Mouse (Mus musculus): ENCODE measurements around the gene Gm20388. TPM values are rescaled to one million over a fixed set of nuclear protein-coding genes. Genes with fewer than 3 reads are reported as not detected.
A peak's percentile ranks its signal among the peaks of the same experiment; 100 is the strongest.

Gene Gm20388
- polyA plus RNA-seq, 1 experiment from 2014 or later, result 5.5 TPM

DNA sequence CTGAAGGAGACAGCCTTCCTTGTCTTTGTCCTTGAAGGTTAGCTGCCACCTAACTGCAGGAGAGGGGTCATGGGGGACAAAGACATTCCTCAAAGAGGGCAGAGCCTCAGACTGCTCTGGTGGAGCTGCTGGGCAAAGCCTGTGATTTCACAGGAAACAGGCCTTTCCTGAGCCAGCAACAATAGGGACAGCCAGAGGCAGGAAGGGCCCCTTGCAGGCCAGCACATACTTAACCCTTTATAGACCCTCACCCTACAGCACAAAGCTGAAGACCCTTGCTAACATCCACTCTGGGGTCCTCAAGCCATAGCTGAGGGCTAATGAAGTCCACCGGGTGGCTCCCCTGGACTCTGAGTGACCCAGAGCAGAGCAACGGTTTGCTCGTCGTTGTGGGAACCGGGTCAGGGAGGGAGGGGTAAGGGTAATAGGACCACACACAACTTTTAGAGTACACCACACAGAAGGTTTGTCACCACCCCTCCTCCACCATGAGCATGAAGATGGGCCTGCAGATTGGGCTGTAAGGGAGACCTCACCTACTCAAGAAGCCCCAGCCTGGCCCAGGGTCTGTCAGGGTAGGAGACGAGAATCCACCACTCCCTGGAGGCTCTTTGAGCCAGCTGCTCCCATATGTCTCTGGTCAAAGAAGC lies 2607.0 kb downstream of the Gm20388 start:
- Histone ChIP-seq H3K27me3 (ENCODE audit: poor library complexity, severe bottlenecking) (no peaks in the 10 kb centered on the region), H3K36me3 (replicated peaks) (no peaks in the 10 kb centered on the region), H3K4me1 (peaks cover 45% of the 10 kb centered on the region), H3K9me3 (no peaks in the 10 kb centered on the region), H3K4me3 (no peak overlapping the region), H3K27ac (peak overlapping the region; percentile 84)
- peak; percentile 49 for DNase-seq (ENCODE audit: extremely low spot score, low spot score)
- WGBS, result 36% methylated on average over 6 of the region's 6 CpGs

GRCm38 (mm10) chr8:122520611-122521010 lies 2610.0 kb downstream of the Gm20388 start:
- Histone ChIP-seq H3K36me3 (replicated peaks) (no peaks in the 10 kb centered on the region), H3K27me3 (ENCODE audit: poor library complexity, severe bottlenecking) (peaks cover 5% of the 10 kb centered on the region; the same call in 1 of the 2 replicates), H3K4me1 (peaks cover 75% of the 10 kb centered on the region), H3K27ac (peak overlapping the region; percentile 65), H3K9me3 (no peaks in the 10 kb centered on the region), H3K4me3 (no peak overlapping the region)
- 80% methylated on average over 11 of the region's 11 CpGs for WGBS
- DNase-seq (ENCODE audit: extremely low spot score, low spot score), result no peak

GRCm38 (mm10) chr8:122522796-122523651 lies 2612.4 kb downstream of the Gm20388 start:
- WGBS, result 63% methylated on average over 14 of the region's 14 CpGs
- peaks cover 5% of the 10 kb centered on the region; the same call in 1 of the 2 replicates for H3K27me3 ChIP-seq (ENCODE audit: poor library complexity, severe bottlenecking)
- DNase-seq (ENCODE audit: extremely low spot score, low spot score), result no peak
- peak overlapping the region; percentile 13; the same call in 1 of the 2 replicates for H3K4me3 ChIP-seq
- H3K27ac ChIP-seq, result peak overlapping the region; percentile 66
- H3K36me3 ChIP-seq (replicated peaks), result no peaks in the 10 kb centered on the region
- peaks cover 75% of the 10 kb centered on the region for H3K4me1 ChIP-seq
- 0 out of 2 replicates have a peak, but pooled peaks cover 2% of the 10 kb centered on the region for H3K9me3 ChIP-seq

DNA sequence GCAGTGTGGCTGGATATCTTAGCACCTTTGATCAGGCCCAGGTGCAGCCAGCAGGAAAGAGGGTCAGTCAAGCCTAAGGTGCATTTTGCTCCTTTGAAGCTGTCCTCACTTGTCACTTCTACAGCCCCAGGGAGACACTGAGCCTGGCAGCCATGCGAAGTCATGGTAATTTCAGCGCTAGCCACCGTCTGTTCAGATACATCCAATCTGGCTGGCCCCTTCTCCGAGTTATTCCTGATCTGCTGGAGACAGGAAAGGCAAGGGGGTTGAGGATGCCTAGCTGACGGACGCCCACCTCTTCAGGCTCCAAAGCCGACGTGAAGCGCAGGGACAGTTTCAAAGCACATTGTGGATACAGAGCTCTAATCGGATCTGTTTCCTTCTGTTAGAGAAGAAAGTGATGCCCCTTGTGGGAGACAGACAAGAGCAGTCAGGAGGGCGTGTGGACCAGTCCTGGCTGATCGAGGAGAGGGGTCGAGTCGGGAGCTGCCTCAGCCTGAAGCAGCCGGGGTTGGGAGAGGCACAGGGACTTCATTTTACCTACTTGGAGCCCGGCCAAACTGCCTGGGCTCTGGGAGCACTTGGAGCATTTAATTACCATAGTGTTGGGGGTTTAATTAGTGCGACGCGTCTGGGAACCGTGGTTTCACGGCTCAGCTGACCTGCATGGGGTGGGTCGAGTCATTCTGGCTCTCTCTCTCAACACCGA lies 2613.2 kb downstream of the Gm20388 start:
- Histone ChIP-seq H3K36me3 (replicated peaks) (no peaks in the 10 kb centered on the region), H3K4me3 (peak overlapping the region; percentile 13; the same call in 1 of the 2 replicates), H3K9me3 (0 out of 2 replicates have a peak, but pooled peaks cover 5% of the 10 kb centered on the region), H3K27me3 (ENCODE audit: poor library complexity, severe bottlenecking) (peaks cover 5% of the 10 kb centered on the region; the same call in 1 of the 2 replicates), H3K27ac (peak overlapping the region; percentile 66), H3K4me1 (peaks cover 67% of the 10 kb centered on the region)
- WGBS, result 31% methylated on average over 23 of the region's 23 CpGs
- DNase-seq (ENCODE audit: extremely low spot score, low spot score), result no peak

GRCm38 (mm10) chr8:122524506-122524905 lies 2613.9 kb downstream of the Gm20388 start:
- H3K4me3 ChIP-seq, result no peak overlapping the region
- DNase-seq (ENCODE audit: extremely low spot score, low spot score), result no peak
- peaks cover 5% of the 10 kb centered on the region; the same call in 1 of the 2 replicates for H3K27me3 ChIP-seq (ENCODE audit: poor library complexity, severe bottlenecking)
- 0 out of 2 replicates have a peak, but pooled peaks cover 5% of the 10 kb centered on the region for H3K9me3 ChIP-seq
- H3K36me3 ChIP-seq (replicated peaks), result no peaks in the 10 kb centered on the region
- WGBS, result 86% methylated on average over 6 of the region's 6 CpGs
- H3K4me1 ChIP-seq, result peaks cover 65% of the 10 kb centered on the region
- peak overlapping the region; percentile 66; the same call in 1 of the 2 replicates for H3K27ac ChIP-seq

DNA sequence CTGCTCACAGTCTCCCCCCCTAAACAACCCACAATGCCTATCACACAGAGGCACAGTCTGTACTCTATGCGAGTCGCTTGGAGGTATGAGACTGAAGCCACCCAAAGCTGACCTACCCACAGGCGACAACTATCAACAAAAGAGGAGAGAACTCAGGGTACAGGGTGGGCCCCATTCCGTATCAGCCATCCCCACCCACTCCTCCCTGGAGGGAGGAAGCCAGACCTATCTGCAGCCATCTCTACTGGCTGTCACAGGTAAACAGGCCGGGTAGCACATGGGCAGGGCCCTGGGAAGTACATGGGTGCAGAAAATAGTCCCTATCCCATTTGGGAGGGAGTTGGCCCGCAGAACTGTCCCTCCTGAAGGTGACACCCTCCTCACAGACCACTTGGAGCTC lies 2614.4 kb downstream of the Gm20388 start:
- Histone ChIP-seq H3K27me3 (ENCODE audit: poor library complexity, severe bottlenecking) (peaks cover 5% of the 10 kb centered on the region; the same call in 1 of the 2 replicates), H3K4me3 (no peak overlapping the region), H3K4me1 (peaks cover 60% of the 10 kb centered on the region), H3K36me3 (replicated peaks) (no peaks in the 10 kb centered on the region), H3K27ac (peak overlapping the region; percentile 66), H3K9me3 (0 out of 2 replicates have a peak, but pooled peaks cover 5% of the 10 kb centered on the region)
- WGBS, result 81% methylated on average over 6 of the region's 6 CpGs
- no peak for DNase-seq (ENCODE audit: extremely low spot score, low spot score)

- DNase-seq (ENCODE audit: extremely low spot score, low spot score), result no peak
- peak overlapping the region; percentile 73 for H3K27ac ChIP-seq
- 77% methylated on average over 3 of the region's 3 CpGs for WGBS
- H3K27me3 ChIP-seq (ENCODE audit: poor library complexity, severe bottlenecking), result peaks cover 5% of the 10 kb centered on the region; the same call in 1 of the 2 replicates
- H3K9me3 ChIP-seq, result 0 out of 2 replicates have a peak, but pooled peaks cover 5% of the 10 kb centered on the region
- H3K4me1 ChIP-seq, result peaks cover 51% of the 10 kb centered on the region
- no peak overlapping the region for H3K4me3 ChIP-seq
- no peaks in the 10 kb centered on the region for H3K36me3 ChIP-seq (replicated peaks)
Observed at GRCm38 (mm10) chr8:122526084-122526483, 2615.4 kb downstream of the Gm20388 start.

- H3K27me3 ChIP-seq (ENCODE audit: poor library complexity, severe bottlenecking), result peaks cover 5% of the 10 kb centered on the region; the same call in 1 of the 2 replicates
- 0 out of 2 replicates have a peak, but pooled peaks cover 5% of the 10 kb centered on the region for H3K9me3 ChIP-seq
- whole genome bisulfite sequencing, result 74% methylated on average over 7 of the region's 7 CpGs
- peak overlapping the region; percentile 73 for H3K27ac ChIP-seq
- peaks cover 57% of the 10 kb centered on the region for H3K4me1 ChIP-seq
- H3K36me3 ChIP-seq (replicated peaks), result no peaks in the 10 kb centered on the region
- no peak for DNase-seq (ENCODE audit: extremely low spot score, low spot score)
- H3K4me3 ChIP-seq, result no peak overlapping the region
Observed at GRCm38 (mm10) chr8:122526526-122527170, 2616.0 kb downstream of the Gm20388 start.

DNA sequence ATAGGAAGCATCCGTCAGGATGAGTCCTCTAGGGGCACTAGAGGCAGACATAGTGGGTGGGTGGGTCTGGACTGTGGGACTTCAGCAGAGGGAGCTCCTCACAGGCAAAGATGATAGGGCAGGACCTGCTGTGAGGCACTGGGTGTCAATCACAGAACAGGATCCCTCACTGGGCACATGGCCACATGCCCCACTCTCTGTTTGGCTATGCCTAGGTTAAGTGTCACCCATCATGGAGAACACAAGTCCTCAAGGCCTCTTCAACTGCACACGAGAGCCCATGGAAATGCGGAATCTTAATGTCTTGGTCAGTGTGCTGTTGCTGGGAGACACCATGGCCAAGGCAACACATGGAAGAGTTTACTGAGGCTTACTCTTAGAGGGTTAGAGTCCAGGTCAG lies 2617.3 kb downstream of the Gm20388 start:
- H3K36me3 ChIP-seq (replicated peaks), result no peaks in the 10 kb centered on the region
- H3K27me3 ChIP-seq (ENCODE audit: poor library complexity, severe bottlenecking), result peaks cover 5% of the 10 kb centered on the region; the same call in 1 of the 2 replicates
- H3K9me3 ChIP-seq, result 0 out of 2 replicates have a peak, but pooled peaks cover 5% of the 10 kb centered on the region
- no peak overlapping the region for H3K27ac ChIP-seq
- H3K4me3 ChIP-seq, result no peak overlapping the region
- WGBS, result 89% methylated on average over 3 of the region's 3 CpGs
- peaks cover 55% of the 10 kb centered on the region for H3K4me1 ChIP-seq
- no peak for DNase-seq (ENCODE audit: extremely low spot score, low spot score)

GRCm38 (mm10) chr8:122529159-122529558 lies 2618.5 kb downstream of the Gm20388 start:
- no peaks in the 10 kb centered on the region for H3K36me3 ChIP-seq (replicated peaks)
- H3K4me1 ChIP-seq, result peaks cover 42% of the 10 kb centered on the region
- no peak for DNase-seq (ENCODE audit: extremely low spot score, low spot score)
- peaks cover 5% of the 10 kb centered on the region; the same call in 1 of the 2 replicates for H3K27me3 ChIP-seq (ENCODE audit: poor library complexity, severe bottlenecking)
- no peak overlapping the region for H3K27ac ChIP-seq
- no peak overlapping the region for H3K4me3 ChIP-seq
- H3K9me3 ChIP-seq, result 0 out of 2 replicates have a peak, but pooled peaks cover 5% of the 10 kb centered on the region
- 92% methylated on average over 4 of the region's 4 CpGs for WGBS

- WGBS, result 87% methylated on average over 8 of the region's 8 CpGs
Observed at GRCm38 (mm10) chr8:122531312-122531711, 2620.7 kb downstream of the Gm20388 start.

More at GRCm38 (mm10) chr8:122531312-122531711, 2620.7 kb downstream of the Gm20388 start:
- H3K4me1 ChIP-seq, result peaks cover 21% of the 10 kb centered on the region
- no peak overlapping the region for H3K4me3 ChIP-seq
- no peak for DNase-seq (ENCODE audit: extremely low spot score, low spot score)
- H3K9me3 ChIP-seq, result 0 out of 2 replicates have a peak, but pooled peaks cover 5% of the 10 kb centered on the region
- peak overlapping the region; percentile 36; the same call in 1 of the 2 replicates for H3K27ac ChIP-seq
- no peaks in the 10 kb centered on the region for H3K27me3 ChIP-seq (ENCODE audit: poor library complexity, severe bottlenecking)
- H3K36me3 ChIP-seq (replicated peaks), result no peaks in the 10 kb centered on the region
